Mouse (Mus musculus): ENCODE measurements around the gene Gm17387. TPM values are rescaled to one million over a fixed set of nuclear protein-coding genes. Genes with fewer than 3 reads are reported as not detected.

The Gm17387 gene
- polyA plus RNA-seq, 1 experiment from 2014 or later = not detected

DNA sequence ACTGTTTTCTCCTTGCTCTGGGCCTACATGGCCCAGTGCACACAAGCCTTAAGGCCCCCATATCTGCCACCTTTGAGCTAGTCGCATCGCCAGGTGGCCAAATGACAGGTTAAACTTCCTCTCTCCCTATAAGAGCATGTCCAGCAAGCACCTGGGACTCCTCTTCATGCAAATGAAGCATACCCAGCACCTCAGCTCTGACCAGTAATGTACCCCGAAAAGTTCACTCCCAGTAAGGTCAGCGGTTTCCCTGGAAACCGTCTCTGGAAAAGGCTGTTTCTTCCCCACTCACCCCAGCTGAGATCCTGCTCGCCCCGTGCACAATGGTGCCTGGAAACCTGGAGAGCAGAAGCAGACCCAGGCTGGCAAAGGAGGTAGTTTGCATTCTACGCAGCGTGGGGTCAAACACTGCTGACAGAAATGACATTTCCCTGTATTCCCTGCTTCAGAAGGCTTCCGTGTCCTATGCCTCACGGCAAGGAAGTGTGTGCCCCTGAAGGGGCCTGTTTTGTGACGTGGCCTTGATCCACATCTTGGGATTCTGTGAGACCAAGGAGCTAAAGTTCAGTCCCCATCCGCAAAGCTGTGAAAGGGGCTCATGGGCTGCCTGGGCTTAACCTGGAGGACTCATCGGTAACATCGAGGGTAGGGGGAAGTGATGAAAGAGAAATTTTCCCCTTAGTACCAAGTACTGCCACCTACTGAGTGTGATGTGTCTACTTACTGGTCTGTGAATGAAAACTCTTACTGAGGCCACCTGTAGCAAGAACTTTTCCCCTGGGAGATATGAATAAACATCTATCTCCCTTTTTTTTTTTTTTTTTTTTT is 27.8 kb upstream of the Gm17387 start:
- ATAC-seq (replicated peaks; ENCODE audit: insufficient number of reproducible peaks, insufficient read depth, low FRiP score, low read depth) = no peak
- no peak overlapping the region for H3K4me2 ChIP-seq
- no peak overlapping the region for H3K4me3 ChIP-seq
- no peaks in the 10 kb centered on the region for H3K4me1 ChIP-seq (replicated peaks)
- H3K9me3 ChIP-seq (replicated peaks) = no peaks in the 10 kb centered on the region
- H3K9ac ChIP-seq = no peak overlapping the region
- no peak overlapping the region for H3K27ac ChIP-seq
- H3K27me3 ChIP-seq = no peaks in the 10 kb centered on the region
- 73% methylated on average over 15 of the region's 15 CpGs for whole genome bisulfite sequencing
- H3K36me3 ChIP-seq = no peaks in the 10 kb centered on the region

DNA sequence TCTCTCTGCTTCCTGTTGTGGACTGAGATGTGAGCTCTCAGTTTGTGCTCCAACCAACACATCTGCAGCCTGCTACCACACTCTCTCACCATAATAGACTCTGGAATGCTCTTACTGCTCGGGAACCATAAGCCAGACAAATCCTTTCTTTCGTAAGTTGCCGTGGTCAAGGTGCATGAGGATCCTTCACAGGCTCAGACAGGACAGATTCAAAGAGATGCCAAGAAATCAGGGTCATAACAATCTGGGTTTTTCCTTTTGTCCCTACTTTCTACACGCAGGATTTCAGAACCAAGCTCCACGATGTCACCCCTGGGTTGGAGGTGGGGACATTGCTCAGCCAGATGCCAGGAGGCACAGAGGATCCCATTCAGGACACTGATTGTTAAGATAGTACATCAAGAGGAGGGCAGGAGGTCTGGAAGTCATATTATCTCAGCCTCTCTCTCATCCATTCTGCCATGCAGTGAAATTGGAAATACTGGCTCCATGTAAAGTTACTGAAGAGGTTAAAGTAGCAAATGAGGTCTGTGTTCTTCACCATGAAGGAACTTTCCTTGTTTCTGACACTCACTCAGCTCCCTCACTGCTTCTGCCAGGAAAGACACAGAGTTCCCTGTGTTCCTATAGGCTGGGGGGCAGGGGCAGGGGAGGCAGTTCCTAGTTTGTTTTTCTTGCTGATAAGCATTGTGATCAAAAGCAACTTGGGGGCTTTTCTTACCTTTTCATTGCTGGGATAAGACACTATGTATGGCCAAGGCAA is 25.5 kb upstream of the Gm17387 start:
- no peak overlapping the region for H3K27ac ChIP-seq
- no peaks in the 10 kb centered on the region for H3K27me3 ChIP-seq
- 62% methylated on average over 5 of the region's 5 CpGs for WGBS
- H3K4me3 ChIP-seq = no peak overlapping the region
- no peak overlapping the region for H3K9ac ChIP-seq
- no peak overlapping the region for H3K4me2 ChIP-seq
- H3K4me1 ChIP-seq (replicated peaks) = peaks cover 2% of the 10 kb centered on the region; the same call in 1 of the 2 replicates
- no peak for ATAC-seq (replicated peaks; ENCODE audit: insufficient number of reproducible peaks, insufficient read depth, low FRiP score, low read depth)
- no peaks in the 10 kb centered on the region for H3K9me3 ChIP-seq (replicated peaks)
- H3K36me3 ChIP-seq = no peaks in the 10 kb centered on the region

DNA sequence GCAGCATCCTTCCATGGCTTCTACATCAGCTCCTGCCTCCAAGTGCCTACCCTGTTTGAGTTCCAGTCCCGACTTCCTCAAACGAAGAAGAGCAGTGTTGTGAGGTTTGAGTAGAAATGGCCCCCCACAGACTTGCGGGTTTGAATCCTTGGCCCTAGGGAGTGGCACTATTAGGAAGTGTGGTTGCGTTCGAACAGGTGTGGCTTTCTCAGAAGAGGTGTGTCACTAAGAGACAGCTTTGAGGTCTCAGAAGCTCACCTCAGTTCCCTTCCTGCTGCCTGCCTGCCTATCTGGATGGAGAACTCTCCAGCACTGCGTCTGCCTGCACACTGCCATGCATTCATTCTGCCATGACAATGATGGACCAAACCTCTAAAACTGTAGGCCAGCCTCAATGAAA is 22.5 kb upstream of the Gm17387 start:
- H3K27ac ChIP-seq = no peak overlapping the region
- no peaks in the 10 kb centered on the region for H3K9me3 ChIP-seq (replicated peaks)
- no peak overlapping the region for H3K9ac ChIP-seq
- 80% methylated on average over 6 of the region's 6 CpGs for WGBS
- H3K4me3 ChIP-seq = no peak overlapping the region
- H3K4me1 ChIP-seq (replicated peaks) = peaks cover 23% of the 10 kb centered on the region
- no peak for ATAC-seq (replicated peaks; ENCODE audit: insufficient number of reproducible peaks, insufficient read depth, low FRiP score, low read depth)
- no peaks in the 10 kb centered on the region for H3K27me3 ChIP-seq
- no peak overlapping the region for H3K4me2 ChIP-seq
- H3K36me3 ChIP-seq = no peaks in the 10 kb centered on the region

DNA sequence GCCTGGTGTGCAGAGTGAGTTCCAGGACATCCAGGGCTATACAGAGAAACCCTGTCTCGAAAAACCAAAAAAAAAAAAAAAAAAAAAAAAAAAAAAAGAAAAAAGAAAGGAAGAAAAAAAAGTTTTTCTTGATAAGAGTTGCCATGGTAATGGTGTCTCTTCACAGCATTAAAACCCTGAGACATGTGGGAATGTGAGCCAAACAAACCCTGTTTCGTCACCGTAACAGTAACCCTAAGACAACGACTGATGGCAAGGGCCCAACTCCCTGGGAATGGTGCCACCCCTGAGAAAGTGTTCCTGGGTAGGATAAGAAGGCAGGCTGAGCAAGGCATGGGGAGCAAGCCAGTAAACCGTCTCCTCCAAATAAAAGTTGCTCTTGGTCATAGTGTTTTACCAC is 22.0 kb upstream of the Gm17387 start:
- no peak for ATAC-seq (replicated peaks; ENCODE audit: insufficient number of reproducible peaks, insufficient read depth, low FRiP score, low read depth)
- no peak overlapping the region for H3K4me3 ChIP-seq
- H3K4me1 ChIP-seq (replicated peaks) = peaks cover 23% of the 10 kb centered on the region
- H3K4me2 ChIP-seq = no peak overlapping the region
- no peak overlapping the region for H3K27ac ChIP-seq
- no peaks in the 10 kb centered on the region for H3K9me3 ChIP-seq (replicated peaks)
- H3K9ac ChIP-seq = no peak overlapping the region
- 66% methylated on average over 5 of the region's 5 CpGs for WGBS
- H3K27me3 ChIP-seq = no peaks in the 10 kb centered on the region
- H3K36me3 ChIP-seq = no peaks in the 10 kb centered on the region

DNA sequence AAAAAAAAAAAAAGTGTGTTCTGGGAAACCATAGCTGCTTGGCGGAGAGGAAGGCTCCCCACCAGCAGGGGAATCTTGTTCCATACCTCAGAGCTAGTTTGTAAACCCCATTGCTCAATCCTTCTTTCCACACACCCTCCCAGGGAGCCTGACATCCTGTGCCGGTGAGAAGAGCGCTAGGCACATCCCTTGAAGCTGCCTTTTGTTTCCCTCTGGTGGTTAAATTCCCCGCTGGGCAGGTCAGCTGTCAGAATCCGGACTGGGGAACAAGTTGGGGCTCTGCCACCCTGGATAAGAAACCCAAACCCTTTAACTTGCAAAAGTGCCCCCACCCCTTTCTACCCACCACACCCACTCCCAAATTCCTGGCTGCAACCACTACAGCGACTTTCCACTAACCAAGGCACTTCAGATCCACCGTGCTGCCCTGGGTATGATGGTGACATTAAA is 20.6 kb upstream of the Gm17387 start:
- Histone ChIP-seq H3K27me3 (no peaks in the 10 kb centered on the region), H3K27ac (peak overlapping the region; percentile 9; the same call in 1 of the 2 replicates), H3K9ac (no peak overlapping the region), H3K4me1 (replicated peaks) (peaks cover 23% of the 10 kb centered on the region), H3K4me3 (peak overlapping the region; percentile 52; the same call in 1 of the 2 replicates), H3K36me3 (no peaks in the 10 kb centered on the region), H3K9me3 (replicated peaks) (no peaks in the 10 kb centered on the region), H3K4me2 (peak overlapping the region; percentile 63)
- ATAC-seq (replicated peaks; ENCODE audit: insufficient number of reproducible peaks, insufficient read depth, low FRiP score, low read depth) = no peak
- WGBS = 8% methylated on average over 7 of the region's 7 CpGs

DNA sequence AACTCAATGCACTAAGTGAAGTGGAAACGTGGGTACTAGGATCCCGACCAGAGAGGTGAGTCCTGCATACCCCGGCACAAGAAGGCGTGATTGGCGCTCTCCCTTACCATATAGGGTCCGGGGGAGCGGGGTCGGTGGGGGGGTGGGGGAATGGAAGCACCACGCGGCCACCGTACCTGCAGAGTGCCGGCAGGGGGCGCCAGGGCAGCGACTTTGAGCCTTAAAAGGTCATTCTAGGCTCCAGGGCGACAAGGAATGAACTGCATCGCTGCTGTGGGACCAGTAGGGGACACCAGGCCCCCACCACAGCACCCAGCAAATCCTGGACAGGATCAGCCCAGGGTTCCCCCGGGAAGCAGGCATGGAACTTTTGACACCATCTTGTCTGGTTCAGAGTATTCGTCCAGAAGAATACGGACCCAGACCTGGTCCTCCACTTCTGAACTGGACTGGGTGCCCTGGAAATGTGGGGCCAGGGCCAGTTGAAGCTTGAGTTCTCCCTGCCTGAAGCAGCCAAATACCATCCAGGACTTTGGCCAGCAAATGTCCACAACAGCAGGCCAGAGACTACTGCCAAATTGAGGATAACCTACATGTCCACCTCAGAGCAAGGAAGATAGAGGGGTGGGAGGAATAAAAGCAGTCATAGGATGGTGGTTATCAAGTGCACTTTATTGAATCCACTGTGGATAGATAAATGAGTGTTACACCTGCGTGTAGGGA is 19.8 kb upstream of the Gm17387 start:
- H3K4me3 ChIP-seq = peak overlapping the region; percentile 52
- no peaks in the 10 kb centered on the region for H3K9me3 ChIP-seq (replicated peaks)
- H3K27ac ChIP-seq = peak overlapping the region; percentile 9; the same call in 1 of the 2 replicates
- peak; percentile 63; the same call in 1 of the 2 replicates for ATAC-seq (replicated peaks; ENCODE audit: insufficient number of reproducible peaks, insufficient read depth, low FRiP score, low read depth)
- H3K36me3 ChIP-seq = no peaks in the 10 kb centered on the region
- H3K27me3 ChIP-seq = no peaks in the 10 kb centered on the region
- H3K4me2 ChIP-seq = peak overlapping the region; percentile 63
- H3K9ac ChIP-seq = no peak overlapping the region
- WGBS = 7% methylated on average over 20 of the region's 20 CpGs
- peaks cover 23% of the 10 kb centered on the region for H3K4me1 ChIP-seq (replicated peaks)

DNA sequence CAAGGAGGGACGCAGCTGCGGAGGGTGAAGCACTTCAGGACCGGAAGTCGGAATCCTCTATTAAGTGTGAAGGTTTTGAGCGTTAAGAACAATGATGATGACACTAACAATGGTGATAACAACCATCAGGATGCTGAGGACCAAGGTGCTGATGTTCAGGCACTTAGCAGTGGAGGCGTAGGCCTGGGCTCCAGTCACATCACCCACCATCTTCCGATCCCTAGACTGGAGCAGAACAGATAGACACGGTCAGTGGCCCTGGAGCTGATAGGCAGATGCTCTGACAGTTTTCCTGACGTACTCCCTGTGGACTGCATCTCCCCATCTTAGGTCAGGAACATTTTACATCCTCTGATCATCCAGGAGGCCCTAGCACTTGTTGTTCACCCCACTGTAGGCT is 19.3 kb upstream of the Gm17387 start:
- 0 out of 2 replicates have a peak overlapping the region, but pooled peaks have one; percentile 49 for H3K9ac ChIP-seq
- peak overlapping the region; percentile 52 for H3K4me3 ChIP-seq
- H3K27ac ChIP-seq = peak overlapping the region; percentile 70; the same call in 1 of the 2 replicates

DNA sequence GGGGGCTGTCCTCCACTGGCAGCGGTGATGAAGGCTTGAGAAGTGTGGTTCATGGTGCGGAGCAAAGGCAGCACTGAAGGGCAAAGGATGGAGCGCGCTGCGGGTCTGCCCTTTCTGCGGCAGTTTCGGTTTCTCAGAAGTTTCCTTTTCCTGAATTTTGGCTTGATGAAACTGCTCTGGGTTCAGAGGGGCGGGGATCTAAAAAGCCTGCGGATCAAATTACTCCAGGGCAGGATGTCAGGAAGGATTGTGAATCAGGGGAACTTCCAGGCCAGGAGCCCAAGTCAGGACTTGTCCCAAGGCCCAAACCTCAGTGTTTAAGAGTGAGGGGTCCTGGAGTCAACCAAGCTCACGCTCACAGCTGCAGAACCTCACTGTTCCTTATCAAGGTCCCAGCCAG is 18.3 kb upstream of the Gm17387 start, which contains the start of gene Ifitm3:
TSS of gene Ifitm3 (minus strand) at position 178 of the 400 bp plus-strand sequence.
- WGBS = 15% methylated on average over 10 of the region's 10 CpGs
- peak within 1 kb of the TSS; percentile 63 for H3K4me2 ChIP-seq
- H3K4me1 ChIP-seq (replicated peaks) = peaks cover 23% of the 10 kb centered on the region
- no peaks in the 10 kb centered on the region for H3K9me3 ChIP-seq (replicated peaks)
- H3K4me3 ChIP-seq = peak within 1 kb of the TSS; percentile 52
- ATAC-seq (replicated peaks; ENCODE audit: insufficient number of reproducible peaks, insufficient read depth, low FRiP score, low read depth) = peak; percentile 42; the same call in 1 of the 2 replicates
- peak within 1 kb of the TSS; percentile 70 for H3K27ac ChIP-seq
- H3K27me3 ChIP-seq = no peaks in the 10 kb centered on the region
- H3K36me3 ChIP-seq = no peaks in the 10 kb centered on the region
- peak within 1 kb of the TSS; percentile 49; the same call in 1 of the 2 replicates for H3K9ac ChIP-seq

More for the DNA sequence above, 19.3 kb upstream of the Gm17387 start:
- Histone ChIP-seq H3K27me3 (no peaks in the 10 kb centered on the region), H3K36me3 (no peaks in the 10 kb centered on the region), H3K4me2 (peak overlapping the region; percentile 63), H3K9me3 (replicated peaks) (no peaks in the 10 kb centered on the region), H3K4me1 (replicated peaks) (peaks cover 23% of the 10 kb centered on the region)
- WGBS = 79% methylated on average over 9 of the region's 9 CpGs
- no peak for ATAC-seq (replicated peaks; ENCODE audit: insufficient number of reproducible peaks, insufficient read depth, low FRiP score, low read depth)

DNA sequence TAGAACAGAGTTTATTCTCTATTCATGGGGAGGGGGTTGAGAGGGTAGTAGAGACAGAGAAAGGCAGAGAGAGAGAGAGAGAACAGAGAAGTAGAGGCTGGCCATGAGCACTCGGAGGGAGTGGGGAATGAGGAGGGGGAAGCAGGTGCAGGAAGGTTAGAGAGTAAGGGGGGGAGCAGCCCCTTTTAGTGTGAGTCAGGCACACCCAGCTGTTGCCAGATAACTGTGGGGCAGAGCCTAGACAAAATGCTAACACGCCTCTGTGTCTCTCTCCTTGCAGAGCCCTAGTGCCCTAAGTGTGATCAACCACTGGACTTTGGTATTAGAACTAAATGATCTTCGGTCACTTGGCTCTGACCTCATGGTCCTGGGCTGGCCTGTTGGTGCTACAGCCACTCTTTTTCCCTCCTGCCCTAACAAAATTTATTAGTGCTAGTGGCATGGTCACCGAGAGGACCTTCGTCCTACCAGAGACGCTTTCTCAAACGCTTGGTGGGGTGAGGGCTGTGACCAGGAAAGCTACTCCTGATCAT is 17.6 kb upstream of the Gm17387 start:
- 80% methylated on average over 7 of the region's 7 CpGs for WGBS
- Histone ChIP-seq H3K9me3 (replicated peaks) (no peaks in the 10 kb centered on the region), H3K4me2 (peak overlapping the region; percentile 63; the same call in 1 of the 2 replicates), H3K4me1 (replicated peaks) (peaks cover 23% of the 10 kb centered on the region), H3K9ac (no peak overlapping the region), H3K36me3 (no peaks in the 10 kb centered on the region), H3K4me3 (no peak overlapping the region), H3K27ac (peak overlapping the region; percentile 70), H3K27me3 (no peaks in the 10 kb centered on the region)
- no peak for ATAC-seq (replicated peaks; ENCODE audit: insufficient number of reproducible peaks, insufficient read depth, low FRiP score, low read depth)

DNA sequence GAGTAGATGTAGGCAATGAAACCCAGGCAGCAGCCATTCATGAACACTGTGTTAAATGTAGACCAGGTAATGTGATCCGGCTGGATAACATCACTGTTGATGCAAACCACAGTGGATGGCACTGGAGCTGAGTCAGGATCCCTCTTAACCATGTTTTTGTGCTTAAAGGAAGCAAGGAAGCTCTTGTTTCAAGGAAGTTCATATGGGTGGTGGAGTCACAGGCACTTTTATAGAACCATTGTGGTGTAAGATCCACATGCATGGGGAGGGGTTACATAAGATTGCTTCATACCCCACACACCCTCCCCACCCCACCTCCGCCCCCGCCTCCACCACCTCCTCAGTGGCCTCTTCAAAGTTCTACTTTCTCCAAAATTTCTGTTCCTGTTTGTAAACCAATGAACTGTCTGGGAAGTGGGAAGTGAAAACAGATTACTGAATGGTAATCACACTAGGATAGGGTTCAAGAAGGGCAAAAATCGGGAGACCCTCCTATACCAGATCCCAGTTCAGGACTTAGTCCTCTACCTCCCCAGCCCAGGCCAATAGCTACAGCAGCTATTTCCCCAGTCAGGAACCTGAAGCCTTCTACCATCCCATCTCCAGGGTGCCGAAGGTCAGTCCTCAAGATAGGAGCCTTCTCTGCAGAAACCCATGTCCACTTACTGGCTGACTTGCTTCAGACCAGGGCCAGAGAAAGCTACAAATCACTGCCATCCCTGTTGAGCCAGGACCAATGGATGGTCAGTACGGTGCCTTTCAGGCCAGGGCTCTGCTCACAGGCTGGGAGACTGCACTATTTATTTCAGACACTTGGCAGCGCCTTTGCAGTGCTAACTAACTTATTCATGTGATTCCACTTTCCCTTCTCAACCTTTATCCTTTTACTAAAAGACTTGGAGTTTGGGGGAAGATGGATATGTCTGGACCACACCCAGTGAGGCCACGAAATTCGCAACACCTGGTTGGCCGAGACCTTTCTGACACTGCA is 11.9 kb upstream of the Gm17387 start:
- ATAC-seq (replicated peaks; ENCODE audit: insufficient number of reproducible peaks, insufficient read depth, low FRiP score, low read depth) = no peak
- Histone ChIP-seq H3K4me2 (no peak overlapping the region), H3K4me3 (no peak overlapping the region), H3K4me1 (replicated peaks) (no peaks in the 10 kb centered on the region), H3K27ac (no peak overlapping the region), H3K9me3 (replicated peaks) (no peaks in the 10 kb centered on the region), H3K9ac (no peak overlapping the region), H3K27me3 (no peaks in the 10 kb centered on the region), H3K36me3 (no peaks in the 10 kb centered on the region)
- 76% methylated on average over 10 of the region's 10 CpGs for WGBS
